Mouse (Mus musculus) myocyte (in vitro differentiated cells): ENCODE results near the gene Hsp90aa1. TPM values are rescaled to one million over a fixed set of nuclear protein-coding genes. Genes with fewer than 3 reads are reported as not detected.

ENCODE experiments used
- H3K27me3 ChIP-seq: one replicate; pipeline ENCODE4 v1.6.1; 2011; ENCODE audit not compliant: control insufficient read depth, insufficient read depth, insufficient read length
- H3K36me3 ChIP-seq: one replicate; pipeline ENCODE4 v1.6.1; 2011; ENCODE audit not compliant: control insufficient read depth, insufficient read depth
- H3K4me2 ChIP-seq: one replicate; pipeline ENCODE4 v1.6.1; 2011; ENCODE audit warnings: low read depth, control low read depth
- H3K4me3 ChIP-seq: one replicate; pipeline ENCODE4 v1.5.1; 2011; ENCODE audit warnings: mild to moderate bottlenecking, control low read depth, moderate library complexity
- H3K79me2 ChIP-seq: one replicate; pipeline ENCODE4 v1.6.1; 2011; ENCODE audit not compliant: control insufficient read depth, insufficient read depth
- H3ac ChIP-seq: one replicate; pipeline ENCODE4 v1.6.1; 2011; ENCODE audit not compliant: control insufficient read depth, insufficient read length
- CEBPB ChIP-seq: IDR thresholded peaks from 2 replicates; pipeline ENCODE4 v1.6.1; 2011; ENCODE audit warnings: mild to moderate bottlenecking, moderate library complexity; ENCODE audit not compliant: poor library complexity, insufficient read depth, severe bottlenecking
- E2F4 ChIP-seq: IDR thresholded peaks from one replicate; pipeline ENCODE4 v1.6.1; 2011; ENCODE audit warnings: mild to moderate bottlenecking, control low read depth, moderate library complexity; ENCODE audit not compliant: insufficient read depth
- MYOD1 ChIP-seq, 3 experiments: IDR thresholded peaks; one replicate each; pipeline ENCODE4 v1.6.1; 2011; ENCODE audit warnings: control low read depth in 2 of 3, low read depth in 2 of 3, mild to moderate bottlenecking in 2 of 3, moderate library complexity in 1 of 3; ENCODE audit not compliant: insufficient read length in 2 of 3, control insufficient read depth in 1 of 3
- POLR2A ChIP-seq: IDR thresholded peaks from one replicate; pipeline ENCODE4 v1.6.1; 2011; ENCODE audit warnings: low read depth, mild to moderate bottlenecking, control low read depth, moderate library complexity; ENCODE audit not compliant: insufficient read length
- POLR2AphosphoS2 ChIP-seq: IDR thresholded peaks from one replicate; pipeline ENCODE4 v1.6.1; 2011; ENCODE audit warnings: low read depth, control low read depth; ENCODE audit not compliant: insufficient read length
- REST ChIP-seq: IDR thresholded peaks from one replicate; pipeline ENCODE4 v1.6.1; 2011; ENCODE audit warnings: mild to moderate bottlenecking, control low read depth, moderate library complexity; ENCODE audit not compliant: insufficient read depth, insufficient read length
- SRF ChIP-seq: IDR thresholded peaks from one replicate; pipeline ENCODE4 v1.6.1; 2011; ENCODE audit warnings: low read depth; ENCODE audit not compliant: control insufficient read depth, insufficient read length
- TCF12 ChIP-seq: IDR thresholded peaks from one replicate; pipeline ENCODE4 v1.6.1; 2011; ENCODE audit warnings: mild to moderate bottlenecking, control low read depth; ENCODE audit not compliant: poor library complexity, insufficient read depth, severe bottlenecking
- TCF3 ChIP-seq: IDR thresholded peaks from one replicate; pipeline ENCODE4 v1.6.1; 2011; ENCODE audit warnings: low read depth, control low read depth; ENCODE audit not compliant: insufficient read length
- USF1 ChIP-seq: IDR thresholded peaks from one replicate; pipeline ENCODE4 v1.6.1; 2011; ENCODE audit warnings: low read depth, mild to moderate bottlenecking, control low read depth, moderate library complexity
- polyA plus RNA-seq: library from polyadenylated mRNA; unstranded; fragments of >200 nt; fragmentation: generic; extraction: Trizol; gene quantifications from one replicate; pipeline ENCODE4 v1.2.1, GENCODE M21; 2012; ENCODE audit warnings: missing spikeins

Hsp90aa1 gene
- polyA plus RNA-seq, 1 experiment, result 110 TPM

- Histone ChIP-seq H3K4me2 (no peak overlapping the region), H3ac (no peak overlapping the region), H3K4me3 (no peak overlapping the region), H3K36me3 (no peaks in the 10 kb centered on the region), H3K79me2 (no peaks in the 10 kb centered on the region), H3K27me3 (no peaks in the 10 kb centered on the region)
- no peak for TF ChIP-seq REST
- no peak for TF ChIP-seq SRF
- no peak for TF ChIP-seq POLR2AphosphoS2
Measured at GRCm38 (mm10) chr12:110674243-110674642, 28.3 kb downstream of the Hsp90aa1 start.

- Histone ChIP-seq H3K36me3 (peaks cover 16% of the 10 kb centered on the region), H3K27me3 (no peaks in the 10 kb centered on the region), H3K79me2 (no peaks in the 10 kb centered on the region), H3K4me2 (no peak overlapping the region), H3K4me3 (no peak overlapping the region), H3ac (no peak overlapping the region)
- no peak for TF ChIP-seq E2F4
- TF ChIP-seq TCF12, result no peak
- no peak for TF ChIP-seq TCF3
Measured at GRCm38 (mm10) chr12:110667466-110668077, 35.0 kb downstream of the Hsp90aa1 start.

- H3K79me2 ChIP-seq, result no peaks in the 10 kb centered on the region
- no peak overlapping the region for H3K4me3 ChIP-seq
- H3K27me3 ChIP-seq, result no peaks in the 10 kb centered on the region
- H3ac ChIP-seq, result no peak overlapping the region
- no peak for TF ChIP-seq POLR2A
- no peak for TF ChIP-seq CEBPB
- TF ChIP-seq SRF, result no peak
- TF ChIP-seq USF1, result no peak
- no peak for TF ChIP-seq POLR2AphosphoS2
- TF ChIP-seq MYOD1 (IDR thresholded peaks at IDR 0.05; ENCODE audit: control insufficient read depth in 1 of 3, insufficient read length in 2 of 3, low read depth in 2 of 3), result no peak
- TF ChIP-seq TCF3, result no peak
- no peak for TF ChIP-seq E2F4
- TF ChIP-seq REST, result no peak
- no peak overlapping the region for H3K4me2 ChIP-seq
- H3K36me3 ChIP-seq, result peaks cover 46% of the 10 kb centered on the region
Measured at GRCm38 (mm10) chr12:110661746-110662145, 40.8 kb downstream of the Hsp90aa1 start.

GRCm38 (mm10) chr12:110651464-110651863, 51.1 kb downstream of the Hsp90aa1 start:
- Histone ChIP-seq H3K4me2 (no peak overlapping the region), H3K79me2 (no peaks in the 10 kb centered on the region), H3ac (no peak overlapping the region), H3K27me3 (no peaks in the 10 kb centered on the region), H3K36me3 (peaks cover 72% of the 10 kb centered on the region), H3K4me3 (no peak overlapping the region)
- TF ChIP-seq POLR2AphosphoS2 (no peak), USF1 (no peak)

GRCm38 (mm10) chr12:110650241-110650641, 52.3 kb downstream of the Hsp90aa1 start:
- no peak overlapping the region for H3K4me3 ChIP-seq
- no peaks in the 10 kb centered on the region for H3K79me2 ChIP-seq
- H3K4me2 ChIP-seq, result no peak overlapping the region
- peaks cover 67% of the 10 kb centered on the region for H3K36me3 ChIP-seq
- H3K27me3 ChIP-seq, result no peaks in the 10 kb centered on the region
- TF ChIP-seq POLR2AphosphoS2, result no peak
- TF ChIP-seq TCF3, result no peak
- TF ChIP-seq REST, result no peak
- TF ChIP-seq USF1, result no peak
- TF ChIP-seq E2F4, result no peak
- TF ChIP-seq POLR2A, result no peak
- H3ac ChIP-seq, result no peak overlapping the region

Other genes starting within 250 kb of the Hsp90aa1 start
- 128 TPM for gene Dync1h1, start 101.3 kb downstream of the Hsp90aa1 start, polyA plus RNA-seq
- 0.05 TPM for gene 1700001K19Rik, start 20.1 kb downstream of the Hsp90aa1 start, polyA plus RNA-seq
- gene Wdr20, start 35.2 kb upstream of the Hsp90aa1 start, polyA plus RNA-seq, result 13.9 TPM
- gene Mok, start 138.2 kb upstream of the Hsp90aa1 start, polyA plus RNA-seq, result 3.3 TPM
- gene Zfp839, start 147.5 kb upstream of the Hsp90aa1 start, polyA plus RNA-seq, result 3.1 TPM
- gene Cinp, start 186.4 kb upstream of the Hsp90aa1 start, polyA plus RNA-seq, result 54.4 TPM
- 4.2 TPM for gene Tecpr2, start 186.5 kb upstream of the Hsp90aa1 start, polyA plus RNA-seq